Mouse (Mus musculus) embryonic fibroblast, embryonic 13.5 days (primary cell): ENCODE data around the gene Ache.

Source experiments
- CTCF ChIP-seq: IDR thresholded peaks from 2 replicates; pipeline ENCODE4 v1.5.1; 2011; ENCODE audit warnings: mild to moderate bottlenecking, control low read depth, low read length, moderate library complexity, borderline replicate concordance; ENCODE audit not compliant: insufficient read depth
- POLR2A ChIP-seq: IDR thresholded peaks from 2 replicates; pipeline ENCODE4 v1.6.1; 2011; ENCODE audit warnings: low read depth, mild to moderate bottlenecking, control low read depth, low read length, moderate library complexity

GRCm38 (mm10) chr5:137268131-137268910 is 19.0 kb upstream of the Ache start:
- TF ChIP-seq CTCF (no peak), POLR2A (no peak)
